Mouse (Mus musculus) right cerebral cortex, postnatal 10 days (tissue): Measurements from ENCODE around the gene Zfp61.

Source experiments
- DNase-seq, 2 experiments: peaks; one replicate each; pipeline ENCODE4 v3.0.0; 2021; ENCODE audit warnings: low spot score in 2 of 2

Zfp61 gene

DNA sequence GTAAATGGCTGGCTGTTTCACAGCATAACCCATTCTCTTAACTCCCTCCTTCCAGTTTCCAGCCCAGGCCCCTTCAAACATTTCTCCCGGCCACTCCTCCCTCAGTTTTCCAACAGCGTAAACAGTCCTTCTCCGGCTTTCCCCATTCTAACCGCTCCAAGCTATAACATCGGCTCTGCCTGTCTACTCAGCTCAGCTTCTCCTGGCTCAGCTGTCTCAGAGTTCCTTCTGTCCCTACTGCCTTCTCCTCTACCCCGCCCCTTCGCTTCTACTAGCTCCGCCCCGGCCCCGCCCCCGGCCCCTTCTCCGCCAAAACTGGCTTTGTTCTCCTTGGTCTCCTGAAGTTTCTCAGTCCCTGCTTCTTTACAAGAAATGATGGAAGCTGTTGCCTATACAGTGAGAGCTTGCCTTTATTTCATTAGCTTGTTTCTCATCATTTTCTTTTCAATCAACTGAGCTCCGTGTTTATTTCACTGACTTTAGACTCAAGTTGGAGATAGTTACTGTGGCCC, at the start of gene Zfp61:
Gene Zfp61 (minus strand): TSS at position 462 of the 512 bp plus-strand sequence.
- no peak for DNase-seq

DNA sequence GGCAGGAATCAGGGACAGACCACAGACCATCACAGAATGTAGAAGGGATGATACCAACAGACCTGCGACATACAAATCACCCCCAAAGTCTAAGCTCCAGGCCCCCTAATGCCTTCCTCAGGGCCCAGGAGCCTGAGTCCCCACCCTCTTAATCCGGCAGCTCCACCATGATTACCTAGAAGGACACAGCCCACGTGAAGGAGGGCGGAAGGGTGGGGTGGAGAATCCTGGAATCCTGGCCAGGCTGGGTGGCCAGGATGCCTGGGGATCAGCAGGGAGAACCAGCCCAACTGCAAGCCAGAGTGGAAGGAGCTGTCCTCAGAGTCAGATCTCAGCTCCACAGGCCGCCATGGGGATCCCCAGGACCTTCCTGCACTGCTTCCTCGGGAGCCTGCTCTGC, 47.9 kb upstream of the Zfp61 start, which contains the start of gene Lypd5:
Gene Lypd5 (plus strand): TSS at position 301 of the 400 bp plus-strand sequence.
- DNase-seq, result no peak

DNA sequence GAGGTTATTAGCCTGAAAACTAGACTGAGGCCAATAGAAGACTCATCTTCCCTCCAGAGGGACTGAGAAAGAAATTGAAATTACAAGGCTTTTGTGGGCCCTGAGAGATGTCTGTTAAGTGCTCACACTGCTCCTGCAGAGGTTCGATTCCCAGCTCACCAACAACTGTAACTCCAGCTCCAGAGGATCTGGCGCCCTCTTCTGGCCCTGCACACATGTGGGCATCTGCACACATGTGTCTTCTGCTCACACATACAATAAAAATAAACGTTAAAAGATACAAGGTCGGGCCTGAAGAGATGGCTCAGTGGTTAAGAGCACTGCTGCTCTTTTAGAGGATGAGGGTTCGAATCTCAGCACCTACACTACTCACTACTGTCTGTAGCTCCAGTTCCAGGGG, 45.4 kb upstream of the Zfp61 start:
- DNase-seq, result no peak

DNA sequence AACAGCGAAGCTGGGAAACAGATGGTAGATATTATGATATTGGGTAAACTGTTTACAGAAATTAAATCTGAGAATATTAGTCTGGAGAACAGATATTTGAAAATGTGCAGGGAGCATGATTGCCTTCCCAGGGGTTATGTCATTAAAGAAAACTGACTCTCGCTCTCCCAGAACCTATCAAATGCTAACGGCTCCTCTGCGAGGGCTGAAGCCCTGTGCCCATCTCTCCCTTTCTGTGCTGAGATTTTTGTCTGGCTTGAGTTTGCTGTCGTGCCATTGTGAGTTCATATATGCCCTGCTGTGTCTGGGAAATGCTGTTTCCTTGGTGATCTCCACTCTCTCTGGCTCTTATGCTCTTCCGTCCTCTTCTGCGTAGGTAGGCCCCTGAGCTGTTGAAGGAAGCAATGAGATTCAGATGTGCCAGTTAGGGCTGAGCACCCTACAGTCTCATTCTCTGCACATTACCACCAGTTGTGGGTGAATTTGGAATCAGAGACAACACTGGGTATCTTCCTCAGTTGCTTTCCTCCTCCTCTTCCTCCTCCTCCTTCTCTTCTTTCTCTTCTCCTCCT, 42.8 kb upstream of the Zfp61 start:
- no peak for DNase-seq

DNA sequence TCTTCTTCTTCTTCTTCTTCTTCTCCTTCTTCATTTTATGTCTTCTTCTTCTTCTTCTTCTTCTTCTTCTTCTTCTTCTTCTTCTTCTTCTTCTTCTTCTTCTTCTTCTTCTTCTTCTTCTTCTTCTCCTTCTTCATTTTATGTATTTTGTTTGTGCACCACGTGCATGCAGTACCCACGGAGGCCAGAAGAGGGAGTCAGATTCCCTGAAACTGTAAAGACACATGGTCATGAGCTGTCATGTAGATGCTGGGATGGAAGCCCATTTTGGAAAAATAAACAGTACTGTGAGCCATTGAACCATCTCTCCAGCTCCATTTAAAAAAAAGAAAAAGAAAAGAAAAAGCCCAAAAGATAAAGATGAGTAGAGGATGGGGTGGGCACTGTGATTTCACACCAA, 37.2 kb upstream of the Zfp61 start:
- DNase-seq, result no peak

DNA sequence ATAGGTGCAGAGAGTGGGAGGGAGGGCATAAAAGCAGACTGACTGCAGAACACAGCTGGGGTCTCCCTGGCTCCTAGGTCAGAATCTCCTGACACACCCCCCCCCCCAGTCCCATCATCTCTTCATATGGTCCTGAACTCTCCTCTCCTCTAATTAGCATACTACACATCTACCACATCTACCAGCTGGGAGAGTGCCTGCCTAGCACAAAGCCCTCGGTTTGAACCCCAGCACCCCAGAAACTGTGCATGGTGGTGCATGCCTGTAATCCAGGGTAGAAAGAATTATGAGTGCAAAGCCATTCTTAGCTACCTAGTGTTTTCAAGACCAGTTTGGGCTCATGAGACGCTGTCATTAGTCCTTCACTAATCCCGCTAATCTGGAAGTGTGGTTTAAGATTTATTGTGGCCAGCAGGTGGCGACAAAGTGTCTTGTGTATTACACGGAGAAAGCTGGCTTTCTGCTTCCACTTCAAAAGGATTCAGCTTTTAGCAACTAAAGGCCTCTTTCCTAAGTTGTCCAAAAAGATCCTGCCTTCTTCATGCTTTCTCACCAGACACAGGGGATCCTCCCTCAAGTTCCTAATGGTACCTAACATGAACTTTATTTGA, 34.8 kb upstream of the Zfp61 start:
- DNase-seq, result peak; percentile 83 to 86

DNA sequence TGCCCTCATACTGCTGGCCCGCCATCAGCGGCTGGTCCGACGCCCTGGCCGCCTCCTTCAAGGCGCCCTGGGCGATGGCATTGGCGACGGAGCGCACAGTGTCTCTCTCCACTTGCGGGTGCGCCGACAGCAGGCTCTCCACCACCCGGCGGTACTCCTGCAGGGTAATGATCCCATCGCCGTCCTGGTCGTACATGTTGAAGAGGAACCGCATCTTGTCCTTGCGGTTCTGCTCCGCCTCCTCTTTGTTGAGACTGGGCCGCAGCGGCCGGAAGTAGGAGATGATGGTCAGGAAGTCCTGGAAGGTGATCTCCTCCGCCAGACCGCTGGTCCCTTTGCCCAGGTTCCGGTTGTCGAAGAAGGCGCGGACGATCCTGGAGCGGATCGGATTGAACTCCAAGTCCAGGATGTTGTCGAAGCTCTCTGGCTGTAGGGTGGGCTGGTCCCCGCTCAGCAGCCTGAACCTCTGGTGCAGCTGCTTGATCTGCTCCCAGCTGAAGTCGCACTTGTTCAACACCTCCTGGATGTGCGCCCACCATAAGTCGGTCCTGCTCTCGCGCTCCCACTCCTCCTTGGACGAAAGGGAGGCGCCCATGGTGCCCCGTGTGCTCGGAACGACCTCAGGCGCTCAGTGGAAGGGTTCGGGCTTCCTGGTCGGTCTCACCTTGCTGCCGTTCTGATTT, 32.4 kb upstream of the Zfp61 start, which contains the start of gene Tescl:
Gene Tescl (minus strand): TSS at position 633 of the 683 bp plus-strand sequence.
- DNase-seq, result no peak

DNA sequence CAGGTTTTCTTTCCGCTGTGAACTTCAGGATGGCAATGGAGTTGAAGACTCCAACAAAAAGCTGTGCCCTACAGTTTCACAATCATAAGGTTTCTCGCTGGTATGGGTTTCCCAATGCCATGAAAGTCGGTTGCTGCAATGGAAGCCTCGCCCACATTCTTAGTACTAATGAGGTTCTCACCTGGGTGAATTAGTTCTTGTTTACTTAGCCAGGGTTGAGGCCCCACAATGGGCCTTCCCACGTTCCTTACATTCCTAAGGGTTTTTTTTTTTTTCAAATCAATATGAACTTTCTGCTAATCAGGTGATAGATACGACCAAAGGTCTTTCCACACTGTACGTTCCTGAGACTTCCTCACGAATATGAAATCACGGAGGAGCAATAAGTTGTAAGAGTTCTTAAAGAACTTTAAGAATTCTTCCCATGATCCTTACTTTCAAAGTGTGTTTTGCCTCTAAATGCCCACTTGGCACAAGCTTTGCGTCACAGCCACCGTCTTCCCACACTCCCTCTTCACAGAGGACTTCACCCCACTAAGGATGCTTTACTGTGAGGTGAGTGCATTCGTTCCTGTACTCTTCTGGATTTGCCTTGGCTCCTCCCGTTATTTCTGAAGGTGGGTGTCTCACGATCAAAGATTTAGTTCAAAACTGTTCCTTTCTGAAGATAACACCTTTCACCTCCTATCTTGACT, 26.4 kb upstream of the Zfp61 start:
- no peak for DNase-seq

DNA sequence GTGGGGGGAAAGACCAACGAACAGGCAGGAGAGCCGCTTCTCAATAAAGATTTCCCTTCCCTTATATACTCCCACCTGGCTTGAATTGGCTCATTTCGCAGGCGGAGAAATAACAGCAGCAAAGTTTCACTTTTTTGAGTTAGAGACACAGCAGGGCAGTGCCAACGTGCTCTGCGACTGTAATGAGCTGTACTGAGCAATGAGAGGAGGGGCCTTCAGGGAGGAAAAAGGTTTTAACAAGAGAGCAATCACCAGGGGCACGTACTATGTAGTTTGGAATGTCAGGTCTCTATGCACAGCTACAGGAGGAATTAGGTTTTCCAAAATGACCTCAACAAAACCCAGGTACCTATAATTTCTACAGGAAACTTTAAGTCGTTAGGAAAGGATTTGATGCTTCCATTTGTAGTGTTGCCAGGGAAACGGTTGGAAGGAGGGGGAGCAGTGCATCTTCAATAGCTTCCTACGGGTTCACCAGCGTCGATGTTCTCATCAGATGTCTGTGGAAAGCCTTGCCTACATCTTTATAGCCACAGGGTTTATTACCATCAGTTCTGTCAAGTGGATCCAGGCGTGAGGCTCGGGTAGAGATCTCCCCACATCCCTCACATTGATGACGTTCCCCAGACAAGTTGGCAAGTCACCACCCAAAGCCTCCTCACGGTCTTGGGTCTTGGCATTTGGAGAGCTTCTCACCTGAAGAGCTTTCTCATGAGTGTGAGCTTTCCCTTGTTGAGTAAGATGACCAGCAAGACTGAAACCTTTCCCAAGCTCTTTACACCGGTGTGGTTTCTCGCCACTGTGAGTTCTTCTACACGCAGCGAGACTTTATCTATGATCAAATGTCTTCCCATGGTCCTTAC, 25.5 kb upstream of the Zfp61 start:
- DNase-seq, result peak; percentile 40 to 55

DNA sequence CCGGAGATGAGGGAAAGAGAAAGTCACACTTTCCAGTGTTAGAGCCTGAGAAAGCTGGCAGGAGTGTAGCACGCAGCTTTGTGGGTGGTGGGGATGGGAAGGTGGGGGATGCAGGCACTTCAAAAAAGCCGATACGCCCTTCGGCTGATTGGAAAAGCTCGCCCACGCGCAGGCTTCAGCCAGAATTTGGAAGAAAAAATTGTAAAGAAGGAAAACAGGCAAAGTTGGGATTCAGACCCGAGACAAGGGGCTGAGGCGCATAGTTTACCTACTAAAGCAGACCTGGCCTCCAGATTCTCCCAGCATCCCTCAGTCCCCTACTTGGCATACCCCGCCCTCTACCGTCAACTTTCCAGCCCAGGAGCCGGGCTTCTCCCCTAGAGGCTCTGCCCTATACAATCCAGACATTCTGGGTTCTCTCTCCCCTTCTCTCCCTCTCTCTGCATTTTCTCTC, 24.7 kb upstream of the Zfp61 start:
- DNase-seq, result peak; percentile 74 to 75

DNA sequence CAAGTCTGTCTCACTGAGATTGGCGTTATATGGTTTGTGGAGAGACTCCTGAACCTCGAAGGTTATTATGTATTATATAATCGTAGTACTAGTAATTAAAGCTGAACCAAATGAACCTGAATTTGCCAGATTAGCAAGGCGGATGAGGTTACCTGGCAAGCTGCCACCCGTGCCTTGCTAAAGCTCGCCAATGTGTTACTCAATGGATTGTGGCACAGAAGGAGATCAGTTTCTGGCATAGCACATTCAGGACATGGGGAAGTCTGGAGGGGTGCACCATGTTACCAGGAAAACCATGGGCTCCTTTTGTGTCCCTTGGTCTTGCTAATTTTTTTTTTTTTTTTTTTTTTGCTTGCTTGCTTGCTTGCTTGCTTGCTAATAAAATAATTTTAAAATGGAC, 24.2 kb upstream of the Zfp61 start:
- peak; percentile 59 to 62 for DNase-seq

DNA sequence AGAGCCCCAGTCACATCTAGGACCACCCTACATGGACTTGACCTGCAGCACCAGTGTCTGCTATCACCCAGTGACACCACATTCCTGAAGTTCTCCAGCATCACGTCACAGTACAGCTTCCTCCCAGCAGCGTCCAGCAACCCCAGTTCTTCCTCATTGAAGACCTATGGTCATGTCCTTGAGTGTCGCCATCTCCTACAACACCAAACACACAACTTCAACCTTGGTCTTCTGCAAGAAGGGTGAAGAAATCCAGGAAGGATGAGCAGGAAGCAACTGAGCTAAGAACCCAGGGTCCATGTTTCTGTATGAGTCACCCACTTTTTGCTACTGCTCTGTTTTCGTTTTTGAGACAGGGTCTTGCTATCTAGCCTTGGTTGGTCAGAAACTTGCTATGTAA, 21.6 kb upstream of the Zfp61 start:
- no peak for DNase-seq

DNA sequence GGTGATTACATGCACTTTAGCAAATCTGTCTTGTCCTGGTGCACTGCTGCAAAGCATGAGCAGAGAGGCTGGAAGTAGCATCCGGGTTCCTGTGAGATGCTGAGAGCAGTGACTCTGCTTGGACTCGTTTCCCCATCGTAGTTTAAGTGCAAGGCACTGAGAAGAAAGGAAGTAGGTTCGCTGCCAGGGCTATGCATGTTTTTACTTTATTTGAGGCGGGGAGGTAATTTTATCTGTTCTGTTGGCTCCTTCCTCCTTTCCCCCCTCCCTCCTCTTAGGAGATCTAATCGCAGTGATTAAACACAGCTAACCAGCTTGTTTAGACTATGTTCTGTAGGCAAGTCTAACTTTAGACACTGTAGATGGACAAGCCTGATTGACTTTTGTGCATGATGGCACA, 17.9 kb upstream of the Zfp61 start:
- DNase-seq, result no peak

DNA sequence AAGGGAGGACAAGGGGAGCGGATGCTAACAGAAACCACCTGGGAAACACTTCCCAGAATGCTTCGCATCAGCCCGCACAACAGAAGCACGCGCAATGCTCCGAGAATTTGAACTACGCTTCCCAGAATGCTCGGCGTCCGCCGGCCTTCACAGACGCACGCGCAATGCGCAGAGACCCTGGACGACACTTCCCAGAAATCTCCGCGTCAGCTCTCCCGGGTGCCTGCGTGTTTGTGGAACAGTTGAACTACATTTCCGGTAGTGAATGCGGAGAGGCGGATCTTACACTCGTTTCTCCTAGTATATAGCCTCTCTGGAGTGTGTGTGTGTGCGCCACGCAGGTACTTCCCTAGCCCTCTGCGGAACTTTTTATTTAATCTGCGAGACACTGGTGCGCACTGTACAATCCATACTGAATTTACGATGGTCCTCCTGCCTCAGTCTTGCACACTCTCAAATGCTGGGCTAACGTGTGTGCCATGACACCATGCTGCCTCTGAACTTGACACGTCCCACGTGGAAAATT, 15.6 kb upstream of the Zfp61 start, which contains the start of gene Zfp94:
Gene Zfp94 (minus strand): TSS at position 100 of the 526 bp plus-strand sequence.
- DNase-seq, result peak; percentile 98

DNA sequence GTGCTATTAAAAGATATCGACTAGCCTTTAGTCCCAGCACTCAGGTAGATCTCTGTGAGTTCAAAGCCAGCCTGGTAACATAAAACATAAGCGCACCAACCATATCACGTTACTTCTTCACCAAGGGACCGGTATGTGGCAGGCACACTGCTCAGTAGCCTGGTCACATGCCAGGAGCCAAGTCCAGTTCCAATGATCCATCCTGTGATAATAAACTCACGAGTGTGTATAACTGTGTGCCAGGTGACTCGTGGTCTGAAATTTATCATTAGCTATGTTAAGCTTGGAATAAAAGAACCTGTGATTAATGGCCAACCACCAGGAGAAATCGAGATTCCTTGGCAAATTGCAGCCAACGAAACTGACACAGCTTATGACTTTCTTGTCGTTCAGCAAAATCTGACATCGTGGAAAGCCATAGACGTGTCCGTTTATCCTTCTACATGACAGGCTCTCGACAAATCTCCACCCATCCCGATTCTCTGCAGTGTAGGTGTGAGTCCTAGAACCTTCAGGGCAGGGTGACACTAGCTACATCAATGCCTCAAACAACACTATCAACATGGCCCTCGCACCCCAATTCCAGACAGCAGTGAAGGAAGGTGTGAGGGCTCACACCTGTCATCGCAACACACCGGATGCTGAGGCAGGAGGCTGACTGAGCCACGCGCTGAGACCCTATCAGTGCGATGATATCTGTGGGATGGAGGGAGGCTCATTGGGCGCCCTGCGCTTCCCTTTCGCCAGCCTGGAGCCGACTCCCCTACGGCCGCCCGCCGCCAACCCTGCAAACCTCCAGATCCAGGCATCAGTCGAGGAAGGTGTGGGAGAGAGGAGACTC, 14.9 kb upstream of the Zfp61 start:
- DNase-seq, result no peak

DNA sequence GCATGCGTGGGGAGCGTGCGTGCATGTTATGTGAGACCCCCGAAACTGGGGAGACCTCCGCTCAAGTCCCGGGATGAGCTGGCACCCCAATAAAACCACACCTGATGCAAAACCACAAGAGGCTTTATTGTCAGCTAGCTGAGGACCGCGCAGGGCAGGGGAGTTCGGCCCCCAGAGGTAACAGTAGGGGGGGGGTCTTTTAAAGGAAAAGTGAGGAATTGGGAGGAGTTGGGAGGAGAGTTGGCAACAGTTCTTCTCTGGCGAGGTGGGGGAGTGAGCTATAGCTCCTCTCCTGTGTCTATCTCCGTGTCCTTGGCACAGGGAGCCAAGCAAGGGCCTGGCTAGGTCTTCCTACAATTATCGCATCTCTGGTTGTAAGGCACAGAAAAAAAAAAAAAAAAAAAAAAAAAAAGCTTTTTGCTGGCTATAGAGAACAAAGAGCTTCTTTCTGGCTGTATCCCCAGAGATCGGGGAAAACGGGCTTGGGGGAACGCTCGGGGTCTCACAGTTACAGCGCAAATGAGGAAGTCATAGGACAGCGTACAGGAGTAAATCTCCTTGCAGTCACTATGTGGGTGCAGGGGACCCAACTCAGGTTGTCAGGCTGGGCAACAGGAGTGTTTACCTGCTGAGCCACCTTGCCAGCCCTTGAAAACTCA, 1.1 kb downstream of the Zfp61 start:
- peak; percentile 48 to 58 for DNase-seq

DNA sequence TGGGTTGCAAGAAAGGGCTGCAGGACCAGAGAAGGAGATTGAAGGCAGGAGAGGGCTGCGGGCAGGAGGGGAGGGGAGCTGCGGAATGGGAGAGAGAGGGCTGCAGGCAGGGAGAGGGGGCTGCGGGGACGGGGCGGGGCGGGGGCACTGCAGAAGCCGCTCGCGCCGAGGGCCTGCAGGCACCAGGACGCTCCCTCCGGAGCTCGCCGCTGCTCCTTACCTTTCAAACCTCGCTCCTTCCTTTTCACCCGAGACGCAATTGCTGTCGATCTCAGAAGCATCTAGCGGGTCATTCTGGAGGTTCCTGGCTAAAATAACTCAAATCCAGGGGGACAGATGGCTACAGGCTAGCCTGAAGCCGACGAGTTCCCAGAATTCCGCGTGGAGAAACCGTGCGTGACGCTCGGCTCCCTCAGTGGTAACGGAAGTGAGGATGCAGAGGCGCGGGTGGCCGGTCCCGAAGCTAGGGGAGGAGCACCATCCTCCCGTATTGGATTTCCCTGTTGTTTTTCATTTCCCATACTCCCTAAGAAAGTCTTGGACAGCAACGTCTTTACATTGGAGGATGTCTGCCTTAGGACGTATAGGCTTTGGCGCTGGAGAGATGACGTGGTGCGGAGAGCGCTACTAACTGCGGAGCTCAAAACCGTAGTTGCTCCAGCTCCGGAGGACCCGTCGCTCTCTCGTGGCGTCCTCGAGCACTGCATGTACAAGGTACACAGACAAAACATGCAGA, 1.9 kb downstream of the Zfp61 start:
- peak; percentile 92 to 95 for DNase-seq

DNA sequence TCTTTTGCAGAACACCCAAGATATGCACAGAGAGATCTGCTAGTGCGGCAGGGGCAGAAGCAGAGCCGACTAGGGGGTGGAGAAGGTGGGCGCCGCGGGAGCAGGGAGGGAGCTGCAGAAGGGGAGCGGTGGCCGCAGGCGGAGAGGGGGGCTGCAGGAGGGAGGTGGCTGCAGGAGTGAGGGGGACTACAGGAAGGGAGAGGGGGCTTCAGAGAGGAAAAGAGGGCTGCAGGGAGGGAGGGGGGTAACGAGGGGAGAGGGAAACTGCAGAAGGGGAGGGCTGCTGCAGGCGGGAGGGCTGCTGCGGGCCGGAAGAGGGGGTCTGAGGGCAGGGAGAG, 2.4 kb downstream of the Zfp61 start:
- DNase-seq, result no peak
